Mouse (Mus musculus) gastrocnemius, postnatal 4 days (tissue): ENCODE results near the gene Mypop. TPM values are rescaled to one million over a fixed set of nuclear protein-coding genes. Genes with fewer than 3 reads are reported as not detected.

Experiments used
- DNase-seq, 2 experiments: peaks; one replicate each; pipeline ENCODE4 v3.0.0; 2021 to 2022; ENCODE audit warnings: low spot score in 2 of 2, mixed read lengths in 2 of 2
- total RNA-seq, 2 experiments: library from RNA; stranded (reverse); gene quantifications; 2 replicates each; pipeline ENCODE4 v1.2.3; 2021

The Mypop gene
- total RNA-seq, 2 experiments from 2014 or later: 3.2 to 3.7 TPM

DNA sequence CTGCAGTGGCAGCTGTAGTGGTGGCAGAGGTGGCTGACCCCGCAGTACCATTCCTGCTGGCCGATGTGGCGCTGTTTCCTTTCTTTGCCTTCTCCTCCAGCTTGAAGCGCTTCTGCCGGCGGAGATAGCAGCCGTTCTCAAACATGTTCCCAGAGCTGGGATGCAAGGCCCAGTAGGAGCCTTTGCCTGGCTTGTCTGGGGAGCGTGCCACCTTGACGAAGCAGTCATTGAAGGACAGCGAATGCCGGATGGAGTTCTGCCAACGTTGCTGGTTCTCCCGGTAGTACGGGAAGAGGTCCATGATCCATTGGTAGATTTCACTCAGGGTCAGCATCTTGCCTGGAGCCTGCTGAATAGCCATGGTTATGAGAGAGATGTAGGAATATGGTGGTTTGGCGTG, 23.4 kb downstream of the Mypop start:
- no peak for DNase-seq

GRCm38 (mm10) chr7:19016042-19016441, 25.0 kb downstream of the Mypop start:
- DNase-seq: no peak

GRCm38 (mm10) chr7:19017909-19018308, 26.9 kb downstream of the Mypop start:
- DNase-seq: no peak

GRCm38 (mm10) chr7:19021048-19021447, 30.0 kb downstream of the Mypop start:
- no peak for DNase-seq

GRCm38 (mm10) chr7:19022189-19022958, 31.3 kb downstream of the Mypop start:
- DNase-seq: no peak

DNA sequence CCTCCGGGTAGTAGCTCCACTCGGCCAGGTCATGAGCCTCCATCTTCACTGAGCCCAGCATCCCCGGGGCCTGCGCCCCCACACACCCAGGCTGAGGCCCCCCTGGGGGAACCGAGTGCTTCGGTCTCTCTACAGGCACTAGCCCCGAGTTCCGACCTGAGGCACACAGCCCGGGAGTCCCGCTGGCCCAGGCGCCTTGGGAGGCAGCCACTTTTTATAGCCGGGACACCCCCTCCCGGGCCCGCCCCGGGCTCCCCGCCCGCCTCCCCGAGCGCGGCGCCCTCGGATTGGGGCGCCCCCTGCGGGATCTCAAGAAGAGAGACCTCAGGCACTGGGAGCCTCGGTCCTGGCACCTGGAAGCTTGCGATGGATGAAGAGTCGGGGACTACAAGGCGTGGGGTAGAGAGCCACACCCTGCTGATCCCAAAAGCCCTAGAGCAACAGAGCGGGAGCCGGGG, 32.3 kb downstream of the Mypop start, which contains the start of gene Foxa3:
Gene Foxa3 (minus strand): TSS at position 182 of the 458 bp plus-strand sequence.
- DNase-seq: peak; percentile 37

- peak; percentile 92 to 94 for DNase-seq
Observed at GRCm38 (mm10) chr7:19024096-19024506, 33.1 kb downstream of the Mypop start, which contains the start of gene Sympk. Gene Sympk (plus strand): TSS chr7:19024377.

- peak in 1 of 2 experiments; percentile 54 for DNase-seq
Observed at GRCm38 (mm10) chr7:19024581-19025255, 33.7 kb downstream of the Mypop start.

DNA sequence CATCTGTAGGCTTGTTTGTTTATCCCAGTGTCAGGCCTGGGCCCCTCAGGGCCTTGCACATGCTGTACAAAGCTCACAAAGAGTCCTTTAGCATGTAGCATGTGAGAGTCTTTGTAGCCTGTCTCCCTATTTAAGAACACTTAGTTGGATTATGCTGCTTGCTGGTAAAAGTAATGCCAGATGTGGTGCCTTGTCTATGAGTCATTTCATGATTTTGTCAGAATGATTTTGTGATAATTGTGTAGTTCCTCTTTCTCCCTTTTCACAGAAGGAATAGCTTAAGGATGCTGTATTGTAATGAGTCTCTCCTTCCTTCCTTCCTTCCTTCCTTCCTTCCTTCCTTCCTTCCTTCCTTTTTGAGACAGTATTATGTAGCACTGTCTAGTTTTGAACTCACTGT, 37.0 kb downstream of the Mypop start:
- DNase-seq: no peak

GRCm38 (mm10) chr7:19029084-19029653, 38.1 kb downstream of the Mypop start:
- DNase-seq: no peak

GRCm38 (mm10) chr7:19031641-19032040, 40.6 kb downstream of the Mypop start:
- no peak for DNase-seq

DNA sequence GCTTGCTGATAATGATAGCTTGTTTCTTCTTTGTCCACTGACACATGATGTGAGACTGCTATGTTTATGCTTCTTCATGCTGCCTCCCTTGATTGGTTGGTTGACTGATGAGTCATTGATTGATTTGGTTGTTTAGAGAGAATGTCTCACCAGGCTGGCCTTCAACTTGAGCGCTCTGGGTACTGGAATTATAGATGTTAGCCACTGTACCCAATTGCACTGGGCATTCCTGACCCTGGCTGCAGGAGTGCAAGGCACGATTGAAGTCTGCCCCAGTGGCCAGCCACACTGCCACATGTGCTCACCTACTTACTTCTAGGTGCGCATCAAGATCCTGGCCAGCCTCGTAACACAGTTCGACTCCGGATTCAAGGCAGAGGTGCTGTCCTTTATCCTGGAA, 53.6 kb downstream of the Mypop start:
- DNase-seq: no peak

DNA sequence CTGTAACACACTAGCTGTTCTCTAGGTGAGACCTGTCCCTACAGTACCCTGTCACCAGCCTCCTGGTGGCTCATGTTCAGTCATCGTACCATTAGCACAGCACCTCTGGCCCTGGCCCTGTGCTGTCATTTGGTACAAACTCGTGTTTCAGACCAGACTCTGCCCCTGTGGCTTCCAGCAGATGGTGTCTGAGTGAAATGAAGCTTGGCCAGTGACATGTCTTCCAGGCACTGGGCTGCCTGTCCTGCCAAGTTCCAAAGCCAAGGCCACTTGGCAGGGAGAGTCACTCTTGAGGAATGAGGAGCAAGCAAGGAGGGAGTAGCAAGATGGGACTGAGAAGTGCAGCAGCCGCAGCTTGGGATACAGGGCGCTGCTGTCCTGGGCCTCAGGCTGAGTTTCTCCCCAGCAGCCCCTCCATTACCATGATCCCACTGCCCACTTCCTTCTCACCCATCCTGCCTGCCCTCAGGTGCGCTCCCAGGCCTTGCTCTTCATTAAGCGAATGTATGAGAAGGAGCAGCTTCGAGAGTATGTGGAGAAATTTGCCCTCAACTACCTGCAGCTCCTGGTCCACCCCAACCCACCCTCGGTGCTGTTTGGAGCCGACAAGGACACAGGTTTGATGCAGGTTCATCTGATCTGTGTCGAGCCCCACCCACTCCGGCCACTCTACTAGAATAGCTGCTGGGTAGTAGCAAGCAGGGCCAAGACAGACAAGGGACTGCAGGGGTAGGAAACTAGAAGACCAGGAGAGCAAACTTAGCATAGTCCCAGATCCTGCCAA, 55.4 kb downstream of the Mypop start:
- no peak for DNase-seq

- no peak for DNase-seq
Observed at GRCm38 (mm10) chr7:19048006-19048527, 57.0 kb downstream of the Mypop start.

GRCm38 (mm10) chr7:19049252-19049651, 58.2 kb downstream of the Mypop start:
- no peak for DNase-seq

DNA sequence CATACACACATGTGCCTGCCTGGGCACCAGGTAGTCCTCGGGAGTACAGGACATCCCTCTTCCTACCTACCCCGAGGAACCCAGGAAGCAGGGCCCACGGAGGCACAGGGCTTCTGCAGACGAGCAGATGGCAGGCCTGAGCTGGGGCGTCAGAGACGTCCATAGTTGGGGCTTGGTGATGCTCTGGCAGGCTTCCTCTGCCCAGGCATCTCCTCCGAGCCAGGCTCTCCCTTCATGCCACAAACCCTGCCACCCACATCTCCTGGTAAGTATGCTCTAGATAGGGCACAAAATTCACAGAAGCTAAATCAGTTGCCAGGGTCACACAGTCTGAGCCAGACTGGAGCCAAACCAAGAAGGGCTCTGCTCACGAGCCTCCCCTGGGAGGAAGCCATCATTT, 59.1 kb downstream of the Mypop start:
- DNase-seq: no peak

- DNase-seq: no peak
Observed at GRCm38 (mm10) chr7:19051161-19051560, 60.1 kb downstream of the Mypop start.
